Comparison of ENCODE assay signal across 24 mouse cellular contexts in genomic region chr1:22353687-22354086, GRCm38 (mm10).
DNase-seq lines count a peak whose midpoint lies in the region; ATAC-seq and TF ChIP-seq lines count a peak whose summit lies in the region.
"Had no signal": no experiment of that assay in that cellular context is flagged by ENCODE, and none has a peak within 500 bp of the region (broad histone marks: within the 10 kb centered on the region; RNA-seq: fewer than 3 reads in every experiment).

No protein-coding gene starts in this region.

- peak; percentile 57; the same call in 1 of the 2 replicates for ATAC-seq in forebrain, embryonic 13.5 days
- no peak for ATAC-seq in forebrain, embryonic 12.5 days (ENCODE audit: low FRiP score)
- 0 out of 2 replicates have a peak, but pooled peaks have one; percentile 51 for ATAC-seq in forebrain, embryonic 15.5 days (replicated peaks)
- ATAC-seq in forebrain, embryonic 11.5 days (replicated peaks; ENCODE audit: low FRiP score): no peak
- ATAC-seq: activated CD4-positive, CD25-positive, alpha-beta regulatory T cell, adult 4 months; CD4-positive, CD25-positive, alpha-beta regulatory T cell, adult 4 months; Patski had no signal

- 51% methylated on average over 4 of the region's 4 CpGs for WGBS in forebrain, embryonic 13.5 days
- 64% methylated on average over 4 of the region's 4 CpGs for WGBS in forebrain, embryonic 12.5 days
- WGBS in forebrain, embryonic 15.5 days: 33% methylated on average over 4 of the region's 4 CpGs
- 73% methylated on average over 4 of the region's 4 CpGs for WGBS in forebrain, embryonic 11.5 days

- H3K4me3 ChIP-seq in forebrain, embryonic 13.5 days: no peak overlapping the region
- no peak overlapping the region for H3K4me3 ChIP-seq in forebrain, embryonic 12.5 days (replicated peaks)
- no peak overlapping the region for H3K4me3 ChIP-seq in forebrain, embryonic 15.5 days
- no peak overlapping the region for H3K4me3 ChIP-seq in forebrain, embryonic 11.5 days (ENCODE audit: low read depth, low read length)
- H3K4me3 ChIP-seq: embryonic facial prominence, embryonic 13.5 days; embryonic facial prominence, embryonic 15.5 days; erythroblast, embryonic 14.5 days had no signal

- no peak overlapping the region for H3K4me2 ChIP-seq in forebrain, embryonic 13.5 days
- no peak overlapping the region for H3K4me2 ChIP-seq in forebrain, embryonic 12.5 days
- no peak overlapping the region for H3K4me2 ChIP-seq in forebrain, embryonic 15.5 days (replicated peaks)
- H3K4me2 ChIP-seq in forebrain, embryonic 11.5 days (ENCODE audit: low read depth, low read length, severe bottlenecking): no peak overlapping the region
- H3K4me2 ChIP-seq: embryonic facial prominence, embryonic 13.5 days; embryonic facial prominence, embryonic 15.5 days had no signal

- no peak for TF ChIP-seq CTCF in brain, embryonic 14.5 days (IDR thresholded peaks at IDR 0.05; ENCODE audit: borderline replicate concordance, extremely low read depth, insufficient read depth, insufficient read length)

- no peaks in the 10 kb centered on the region for H3K36me3 ChIP-seq in forebrain, embryonic 13.5 days (ENCODE audit: poor library complexity, severe bottlenecking)
- no peaks in the 10 kb centered on the region for H3K36me3 ChIP-seq in forebrain, embryonic 12.5 days (replicated peaks)
- no peaks in the 10 kb centered on the region for H3K36me3 ChIP-seq in forebrain, embryonic 15.5 days
- no peaks in the 10 kb centered on the region for H3K36me3 ChIP-seq in forebrain, embryonic 11.5 days (ENCODE audit: control insufficient read depth, insufficient read depth, low read length)
- H3K36me3 ChIP-seq: embryonic facial prominence, embryonic 13.5 days; embryonic facial prominence, embryonic 15.5 days; G1E had no signal

- no peaks in the 10 kb centered on the region for H3K4me1 ChIP-seq in forebrain, embryonic 13.5 days
- H3K4me1 ChIP-seq in forebrain, embryonic 12.5 days: no peaks in the 10 kb centered on the region
- no peaks in the 10 kb centered on the region for H3K4me1 ChIP-seq in forebrain, embryonic 15.5 days
- no peaks in the 10 kb centered on the region for H3K4me1 ChIP-seq in forebrain, embryonic 11.5 days (replicated peaks; ENCODE audit: control insufficient read depth, insufficient read depth, low read length)
- H3K4me1 ChIP-seq: embryonic facial prominence, embryonic 13.5 days; embryonic facial prominence, embryonic 15.5 days had no signal

- H3K9me3 ChIP-seq in forebrain, embryonic 13.5 days (replicated peaks): no peaks in the 10 kb centered on the region
- H3K9me3 ChIP-seq in forebrain, embryonic 12.5 days: no peaks in the 10 kb centered on the region
- H3K9me3 ChIP-seq in forebrain, embryonic 15.5 days: no peaks in the 10 kb centered on the region
- no peaks in the 10 kb centered on the region for H3K9me3 ChIP-seq in forebrain, embryonic 11.5 days (ENCODE audit: control insufficient read depth, low read length)
- H3K9me3 ChIP-seq: embryonic facial prominence, embryonic 13.5 days; embryonic facial prominence, embryonic 15.5 days; G1E had no signal

- no peak for DNase-seq in forebrain, embryonic 11.5 days (ENCODE audit: low spot score)
- peak; percentile 45 for DNase-seq in brain, embryonic 14.5 days (ENCODE audit: low read depth)
- DNase-seq: adrenal gland, adult 8-10 months; adrenal gland, postnatal 14 days; adrenal gland, postnatal 36 days; B cell, adult 2 months; cerebellum, adult 11 months; cerebellum, adult 18-20 months; cerebellum, adult 8-10 months; cerebellum, adult 9-11 months; cerebellum, postnatal 14 days; cerebellum, postnatal 36 days; embryo, embryonic 11 days had no signal

- H3K27me3 ChIP-seq in forebrain, embryonic 13.5 days: no peaks in the 10 kb centered on the region
- no peaks in the 10 kb centered on the region for H3K27me3 ChIP-seq in forebrain, embryonic 12.5 days
- no peaks in the 10 kb centered on the region for H3K27me3 ChIP-seq in forebrain, embryonic 15.5 days
- no peaks in the 10 kb centered on the region for H3K27me3 ChIP-seq in forebrain, embryonic 11.5 days (ENCODE audit: control insufficient read depth, insufficient read depth, low read length)
- H3K27me3 ChIP-seq: CH12.LX; embryonic facial prominence, embryonic 13.5 days; embryonic facial prominence, embryonic 15.5 days; Patski had no signal

- H3K9ac ChIP-seq in forebrain, embryonic 13.5 days: no peak overlapping the region
- no peak overlapping the region for H3K9ac ChIP-seq in forebrain, embryonic 12.5 days
- H3K9ac ChIP-seq in forebrain, embryonic 15.5 days (replicated peaks): no peak overlapping the region
- no peak overlapping the region for H3K9ac ChIP-seq in forebrain, embryonic 11.5 days (ENCODE audit: low read length)
- H3K9ac ChIP-seq: embryonic facial prominence, embryonic 13.5 days; embryonic facial prominence, embryonic 15.5 days had no signal

- TF ChIP-seq POLR2A in brain, embryonic 14.5 days (IDR thresholded peaks at IDR 0.05; ENCODE audit: borderline replicate concordance, extremely low read depth, insufficient read depth, insufficient read length, poor library complexity, severe bottlenecking): no peak

- no peak overlapping the region for H3K27ac ChIP-seq in forebrain, embryonic 13.5 days
- H3K27ac ChIP-seq in forebrain, embryonic 12.5 days: no peak overlapping the region
- no peak overlapping the region for H3K27ac ChIP-seq in forebrain, embryonic 15.5 days (replicated peaks)
- no peak overlapping the region for H3K27ac ChIP-seq in forebrain, embryonic 11.5 days (ENCODE audit: low read depth, low read length)
- H3K27ac ChIP-seq: embryonic facial prominence, embryonic 13.5 days; embryonic facial prominence, embryonic 15.5 days had no signal

Comparison
In these comparisons a context has a peak if more than half of its experiments do, and no peak if none do; other contexts are left out.
1. ATAC-seq: peak in forebrain, embryonic 13.5 days (single experiment) and forebrain, embryonic 15.5 days (single experiment); none in forebrain, embryonic 12.5 days (single experiment) and forebrain, embryonic 11.5 days (single experiment).